Mouse (Mus musculus) stomach, embryonic 14.5 days (tissue): ENCODE data around the gene Ubqln4. TPM values are rescaled to one million over a fixed set of nuclear protein-coding genes. Genes with fewer than 3 reads are reported as not detected.

ENCODE experiments used
- ATAC-seq: fragments of 200-750 bp; cut with Nextera tagmentation; 2 replicates; pipeline ENCODE4 v1.8.0; 2017; ENCODE audit warnings: low read depth, moderate TSS enrichment; ENCODE audit not compliant: insufficient number of reproducible peaks, insufficient read depth, low FRiP score
- H3K27ac ChIP-seq: fragments of 300-500 bp; sonication (generic); 2 replicates; pipeline ENCODE4 v1.5.1; 2014; ENCODE audit warnings: mild to moderate bottlenecking, low read length, moderate library complexity, mixed read lengths
- H3K27me3 ChIP-seq: fragments of 300-500 bp; sonication (generic); 2 replicates; pipeline ENCODE4 v1.6.1; 2014; ENCODE audit warnings: low read length, control low read depth, mixed read lengths; ENCODE audit not compliant: control insufficient read depth, insufficient read depth
- H3K36me3 ChIP-seq: fragments of 300-500 bp; sonication (generic); 2 replicates; pipeline ENCODE4 v1.6.1; 2014; ENCODE audit warnings: mild to moderate bottlenecking, control low read depth, low read length, moderate library complexity, mixed read lengths; ENCODE audit not compliant: control insufficient read depth, insufficient read depth
- H3K4me1 ChIP-seq: fragments of 300-500 bp; sonication (generic); 2 replicates; pipeline ENCODE4 v1.6.1; 2014; ENCODE audit warnings: low read length, control low read depth, mixed read lengths; ENCODE audit not compliant: control insufficient read depth, insufficient read depth
- H3K4me2 ChIP-seq: fragments of 300-500 bp; sonication (generic); replicated peaks from 2 replicates; pipeline ENCODE4 v1.6.1; 2014; ENCODE audit warnings: low read depth, low read length, control low read depth
- H3K4me3 ChIP-seq: fragments of 300-500 bp; sonication (generic); 2 replicates; pipeline ENCODE4 v1.5.1; 2014; ENCODE audit warnings: low read depth, low read length, control low read depth
- H3K9ac ChIP-seq: fragments of 300-500 bp; sonication (generic); replicated peaks from 2 replicates; pipeline ENCODE4 v1.6.1; 2014; ENCODE audit warnings: low read depth, mild to moderate bottlenecking, control low read depth, low read length, moderate library complexity, mixed read lengths
- H3K9me3 ChIP-seq: fragments of 300-500 bp; sonication (generic); 2 replicates; pipeline ENCODE4 v1.6.1; 2016; ENCODE audit warnings: low read depth, low read length, control low read depth; ENCODE audit not compliant: control insufficient read depth
- WGBS: fragments of 180-500 bp; shearing (Covaris S2); extraction: QIAGEN DNeasy Blood & Tissue Kit; methylation state at CpG from one replicate; pipeline ENCODE4 v1.1.7; 2014; 5-methylcytosine and 5-hydroxymethylcytosine counted together
- polyA plus RNA-seq: library from polyadenylated mRNA; unstranded; fragments of >200 nt; fragmentation: Nextera tagmentation; extraction: Ambion mirVana; gene quantifications from 2 replicates; pipeline ENCODE4 v1.2.1, GENCODE M21; 2014

The Ubqln4 gene
- polyA plus RNA-seq, 1 experiment from 2014 or later: 48.4 TPM

GRCm38 (mm10) chr3:88535527-88535926 lies 18.0 kb upstream of the Ubqln4 start:
- H3K27me3 ChIP-seq: no peaks in the 10 kb centered on the region
- peak overlapping the region; percentile 67; the same call in 1 of the 2 replicates for H3K4me3 ChIP-seq
- no peak overlapping the region; the same call in 1 of the 2 replicates for H3K9ac ChIP-seq
- peaks cover 39% of the 10 kb centered on the region for H3K36me3 ChIP-seq
- 46% methylated on average over 4 of the region's 4 CpGs for WGBS
- peak overlapping the region; percentile 74 for H3K4me2 ChIP-seq
- no peak for ATAC-seq
- peaks cover 53% of the 10 kb centered on the region for H3K4me1 ChIP-seq
- H3K27ac ChIP-seq: no peak overlapping the region
- H3K9me3 ChIP-seq: no peaks in the 10 kb centered on the region

- ATAC-seq: peak; percentile 34; the same call in 1 of the 2 replicates
- no peaks in the 10 kb centered on the region for H3K9me3 ChIP-seq
- peak overlapping the region; percentile 74 for H3K4me2 ChIP-seq
- peaks cover 39% of the 10 kb centered on the region for H3K36me3 ChIP-seq
- H3K9ac ChIP-seq: peak overlapping the region; percentile 25; the same call in 1 of the 2 replicates
- H3K4me1 ChIP-seq: peaks cover 54% of the 10 kb centered on the region
- H3K27me3 ChIP-seq: no peaks in the 10 kb centered on the region
- WGBS: 5% methylated on average over 64 of the region's 64 CpGs
- H3K27ac ChIP-seq: peak overlapping the region; percentile 58
- peak overlapping the region; percentile 6 for H3K4me3 ChIP-seq
Observed at GRCm38 (mm10) chr3:88536103-88536930, 17.2 kb upstream of the Ubqln4 start.

- H3K4me1 ChIP-seq: peaks cover 54% of the 10 kb centered on the region
- no peak overlapping the region for H3K27ac ChIP-seq
- H3K4me2 ChIP-seq: peak overlapping the region; percentile 74; the same call in 1 of the 2 replicates
- H3K27me3 ChIP-seq: no peaks in the 10 kb centered on the region
- no peak overlapping the region for H3K9ac ChIP-seq
- H3K9me3 ChIP-seq: no peaks in the 10 kb centered on the region
- 71% methylated on average over 6 of the region's 6 CpGs for whole genome bisulfite sequencing
- no peak overlapping the region for H3K4me3 ChIP-seq
- peaks cover 39% of the 10 kb centered on the region for H3K36me3 ChIP-seq
- no peak for ATAC-seq
Observed at GRCm38 (mm10) chr3:88537146-88537545, 16.4 kb upstream of the Ubqln4 start.

GRCm38 (mm10) chr3:88538271-88539145 lies 15.1 kb upstream of the Ubqln4 start:
- H3K4me1 ChIP-seq: peaks cover 54% of the 10 kb centered on the region
- H3K9ac ChIP-seq: 0 out of 2 replicates have a peak overlapping the region, but pooled peaks have one; percentile 7
- no peaks in the 10 kb centered on the region for H3K9me3 ChIP-seq
- H3K27me3 ChIP-seq: no peaks in the 10 kb centered on the region
- no peak overlapping the region for H3K27ac ChIP-seq
- ATAC-seq: no peak
- H3K36me3 ChIP-seq: peaks cover 39% of the 10 kb centered on the region
- no peak overlapping the region for H3K4me2 ChIP-seq
- WGBS: 50% methylated on average over 9 of the region's 9 CpGs
- no peak overlapping the region for H3K4me3 ChIP-seq

- peaks cover 51% of the 10 kb centered on the region for H3K4me1 ChIP-seq
- 29% methylated on average over 3 of the region's 3 CpGs for WGBS
Observed at GRCm38 (mm10) chr3:88539397-88539796, 14.2 kb upstream of the Ubqln4 start.

GRCm38 (mm10) chr3:88540085-88540484 lies 13.5 kb upstream of the Ubqln4 start:
- no peak overlapping the region for H3K27ac ChIP-seq
- no peak overlapping the region for H3K4me3 ChIP-seq
- H3K27me3 ChIP-seq: no peaks in the 10 kb centered on the region
- peaks cover 44% of the 10 kb centered on the region for H3K4me1 ChIP-seq
- H3K4me2 ChIP-seq: no peak overlapping the region
- no peaks in the 10 kb centered on the region for H3K9me3 ChIP-seq
- ATAC-seq: no peak
- H3K9ac ChIP-seq: no peak overlapping the region
- H3K36me3 ChIP-seq: peaks cover 39% of the 10 kb centered on the region
- 69% methylated on average over 5 of the region's 5 CpGs for WGBS

More at GRCm38 (mm10) chr3:88539397-88539796, 14.2 kb upstream of the Ubqln4 start:
- Histone ChIP-seq H3K9me3 (no peaks in the 10 kb centered on the region), H3K9ac (no peak overlapping the region; the same call in 1 of the 2 replicates), H3K27me3 (no peaks in the 10 kb centered on the region), H3K36me3 (peaks cover 39% of the 10 kb centered on the region), H3K4me2 (no peak overlapping the region), H3K4me3 (no peak overlapping the region), H3K27ac (no peak overlapping the region)
- no peak for ATAC-seq

GRCm38 (mm10) chr3:88541622-88542401 lies 11.7 kb upstream of the Ubqln4 start:
- no peaks in the 10 kb centered on the region for H3K27me3 ChIP-seq
- H3K9me3 ChIP-seq: no peaks in the 10 kb centered on the region
- H3K9ac ChIP-seq: no peak overlapping the region
- H3K27ac ChIP-seq: no peak overlapping the region
- ATAC-seq: no peak
- H3K4me2 ChIP-seq: no peak overlapping the region
- H3K36me3 ChIP-seq: peaks cover 28% of the 10 kb centered on the region
- H3K4me1 ChIP-seq: peaks cover 29% of the 10 kb centered on the region
- 63% methylated on average over 7 of the region's 7 CpGs for WGBS
- H3K4me3 ChIP-seq: no peak overlapping the region

GRCm38 (mm10) chr3:88542486-88542885 lies 11.1 kb upstream of the Ubqln4 start:
- H3K9ac ChIP-seq: no peak overlapping the region
- no peak for ATAC-seq
- no peak overlapping the region for H3K4me2 ChIP-seq
- peaks cover 23% of the 10 kb centered on the region; the same call in 1 of the 2 replicates for H3K4me1 ChIP-seq
- 50% methylated on average over 4 of the region's 4 CpGs for WGBS
- H3K4me3 ChIP-seq: no peak overlapping the region
- no peak overlapping the region for H3K27ac ChIP-seq
- no peaks in the 10 kb centered on the region for H3K9me3 ChIP-seq
- peaks cover 22% of the 10 kb centered on the region for H3K36me3 ChIP-seq
- no peaks in the 10 kb centered on the region for H3K27me3 ChIP-seq
